Mouse (Mus musculus): ENCODE measurements at regions not wholly inside any gene's neighbourhood (a gene's known extent, or its start where the extent isn't known, plus 50 kb on each side); places are given as distances from the start of the nearest gene placed in this dataset.

DNA sequence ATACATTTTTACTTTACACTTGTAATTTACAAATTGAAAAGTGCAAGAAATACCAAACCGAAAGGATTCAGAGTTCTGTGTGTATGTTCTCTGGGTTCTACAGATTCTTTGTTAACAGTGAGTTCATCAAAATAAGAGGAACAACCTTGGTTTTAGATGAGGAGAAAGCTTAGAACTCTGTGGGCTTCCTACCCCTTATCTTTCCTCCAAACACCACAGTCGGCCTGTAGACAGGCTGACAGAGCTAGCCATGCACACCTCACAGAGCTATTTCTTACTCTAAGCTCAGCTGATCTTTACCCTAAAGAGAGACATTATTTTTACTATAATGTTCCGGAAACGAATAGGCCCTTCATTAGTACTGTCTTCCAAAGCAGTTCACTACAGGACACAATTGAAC lies 67.7 kb upstream of the Zdhhc17 start:
- no peak for DNase-seq

DNA sequence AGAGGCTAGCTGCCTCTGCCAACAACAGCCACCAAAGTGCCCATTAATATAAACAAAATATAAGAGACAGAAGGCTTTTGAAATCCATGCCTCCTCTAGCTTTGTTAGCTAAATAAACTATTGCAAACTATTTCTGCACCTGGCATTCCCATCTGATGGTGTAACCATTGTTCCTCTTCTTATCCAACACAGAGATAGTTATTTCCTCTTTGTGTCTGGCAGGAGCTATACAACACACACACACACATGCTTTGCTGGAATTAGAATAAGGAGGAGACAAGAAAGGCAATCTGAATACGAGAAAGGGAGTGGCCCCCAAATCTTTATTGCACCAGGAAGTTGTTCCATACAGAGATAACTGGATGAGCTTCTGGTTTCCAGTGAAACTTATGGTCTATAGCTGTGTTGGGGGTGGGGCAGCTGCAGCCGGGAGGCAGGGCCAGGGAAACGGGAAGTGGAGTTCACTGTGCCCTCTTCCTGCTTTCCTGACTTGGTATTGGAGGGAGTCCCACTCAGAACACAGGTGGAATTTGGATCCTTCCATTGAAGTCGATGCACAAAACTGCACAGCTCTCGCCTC lies 64.0 kb upstream of the Zdhhc17 start:
- no peak for DNase-seq

DNA sequence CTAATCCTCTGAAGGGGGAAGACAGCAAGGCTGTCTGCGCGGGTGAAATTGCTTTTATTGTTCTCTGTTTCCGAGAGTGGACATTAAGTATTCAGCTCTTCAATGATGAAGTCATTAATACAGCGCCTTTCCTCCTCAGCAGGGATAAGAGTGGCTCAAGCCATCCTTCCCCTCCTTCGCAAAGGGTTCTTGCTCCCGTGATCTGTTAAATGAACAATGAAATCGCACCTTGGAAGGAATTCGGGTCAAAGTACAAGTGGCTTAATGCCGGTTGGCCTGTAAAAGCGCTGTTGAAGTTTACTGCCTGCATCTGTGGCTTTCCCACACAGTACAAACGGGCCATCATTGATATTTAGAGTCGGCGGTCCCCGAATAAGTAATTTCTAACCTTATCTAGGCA lies 63.3 kb upstream of the Zdhhc17 start:
- no peak for DNase-seq

DNA sequence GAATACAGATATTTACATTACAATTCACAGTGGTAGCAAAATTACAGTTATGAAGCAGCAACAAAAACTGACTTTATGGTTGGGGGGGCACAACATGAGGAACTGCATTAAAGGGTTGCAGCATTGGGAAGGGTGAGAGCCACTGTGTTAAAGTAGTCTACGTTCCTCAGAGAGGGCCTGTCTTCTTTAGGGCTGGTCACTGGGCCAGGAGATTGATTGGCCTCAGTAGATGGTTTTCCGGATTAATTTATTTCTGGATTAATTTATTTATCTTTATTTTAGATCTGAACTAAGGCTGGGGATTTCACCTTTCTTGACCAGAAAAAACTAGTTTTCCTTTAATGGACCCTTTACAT lies 62.6 kb upstream of the Zdhhc17 start:
- no peak for DNase-seq

DNA sequence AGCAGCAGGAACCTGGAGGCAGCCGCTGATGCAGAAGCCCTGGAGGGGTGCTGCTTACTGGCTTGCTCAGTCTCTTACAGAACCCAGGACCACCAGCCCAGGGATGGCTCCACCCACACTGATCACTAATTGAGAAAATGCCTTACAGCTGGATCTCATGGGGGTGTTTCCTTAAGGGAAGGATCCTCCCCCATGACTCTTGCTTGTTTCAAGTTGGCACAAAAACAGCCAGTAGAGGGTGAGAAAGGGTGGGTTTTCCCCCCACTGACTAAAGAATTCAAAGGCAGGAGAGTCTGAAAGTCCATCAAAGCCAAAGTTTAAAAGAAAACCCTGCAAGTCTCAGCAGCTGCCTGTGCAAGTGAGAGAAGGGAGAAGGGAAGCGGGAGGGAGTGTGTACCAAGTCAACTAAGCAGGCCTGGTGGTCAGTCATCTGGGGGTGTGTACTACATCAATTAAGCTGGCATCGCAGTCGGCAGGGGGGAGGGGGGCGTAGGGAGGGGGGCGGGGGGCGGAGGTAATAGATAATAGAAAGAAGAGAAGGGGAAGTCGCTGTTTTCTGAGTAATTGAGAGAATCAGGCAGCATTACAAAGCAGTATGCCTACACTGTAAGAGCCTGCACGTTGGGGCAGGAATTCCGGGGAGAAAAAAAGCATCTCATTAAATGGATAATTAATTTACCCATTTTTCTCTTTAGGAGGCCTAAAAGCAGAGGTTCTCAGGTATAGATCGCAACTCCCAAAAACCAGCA lies 62.0 kb upstream of the Zdhhc17 start:
- DNase-seq, result no peak

DNA sequence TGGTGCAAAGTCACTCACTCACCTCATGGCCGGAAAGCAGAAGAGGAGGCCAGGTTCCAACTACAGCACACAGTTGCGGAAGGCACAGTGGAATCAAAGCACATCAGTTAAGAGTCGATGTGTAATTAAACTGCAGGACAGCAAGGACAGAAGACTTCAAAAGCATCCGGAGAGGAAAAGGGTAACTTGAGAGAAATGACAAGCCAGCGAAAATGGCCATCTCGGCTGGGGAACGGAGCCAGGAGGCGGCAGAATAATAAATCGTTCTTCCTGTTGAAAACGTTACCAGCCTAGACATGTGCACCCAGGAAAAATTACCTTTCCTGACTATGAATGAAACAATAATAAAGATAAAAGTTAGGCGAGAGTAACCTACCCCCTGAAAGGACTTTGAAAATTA lies 56.2 kb upstream of the Zdhhc17 start:
- peak; percentile 29 for DNase-seq

DNA sequence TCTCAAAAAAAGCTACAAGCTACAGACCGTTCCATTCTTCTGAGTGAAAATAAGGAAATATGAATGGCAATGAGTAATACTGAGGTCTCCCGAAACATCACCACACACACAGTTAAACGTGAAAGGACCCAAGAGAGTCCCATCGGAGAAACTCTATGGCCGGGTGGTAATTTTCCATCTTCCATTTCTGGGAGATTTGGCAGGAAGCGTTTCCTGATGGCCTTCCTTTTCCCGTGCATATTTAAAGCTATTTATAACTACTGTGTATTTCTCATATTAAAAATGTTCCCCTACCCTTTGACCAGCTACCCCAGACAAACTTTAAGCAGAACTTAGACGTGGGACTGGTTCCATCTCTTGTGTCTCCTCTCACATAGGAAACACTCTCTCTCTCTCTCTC lies 50.7 kb upstream of the Zdhhc17 start:
- no peak for DNase-seq

All from adrenal gland, postnatal 25 days (tissue).